Mouse (Mus musculus): Measurements from ENCODE around the gene Set.

Set gene

GRCm38 (mm10) chr2:30091521-30091920 lies 34.3 kb downstream of the Set start:
- DNase-seq (ENCODE audit: low read depth), result no peak

- peak; percentile 18 for DNase-seq (ENCODE audit: low read depth)
Measured at GRCm38 (mm10) chr2:30092280-30092918, 35.2 kb downstream of the Set start.

- DNase-seq (ENCODE audit: low read depth), result peak; percentile 99
Measured at GRCm38 (mm10) chr2:30093471-30094207, 36.5 kb downstream of the Set start, which contains the start of gene Zdhhc12. Zdhhc12 (minus strand) TSS chr2:30093648.

GRCm38 (mm10) chr2:30094208-30094588 lies 37.0 kb downstream of the Set start:
- no peak for DNase-seq (ENCODE audit: low read depth)

- DNase-seq (ENCODE audit: low read depth), result peak; percentile 78
Measured at GRCm38 (mm10) chr2:30095882-30096527, 38.8 kb downstream of the Set start.

- DNase-seq (ENCODE audit: low read depth), result no peak
Measured at GRCm38 (mm10) chr2:30100214-30100613, 43.0 kb downstream of the Set start.

GRCm38 (mm10) chr2:30106364-30106763 lies 49.2 kb downstream of the Set start:
- DNase-seq (ENCODE audit: low read depth), result peak; percentile 82

- DNase-seq (ENCODE audit: low read depth), result no peak
Measured at GRCm38 (mm10) chr2:30107646-30108045, 50.5 kb downstream of the Set start.

- no peak for DNase-seq (ENCODE audit: low read depth)
Measured at GRCm38 (mm10) chr2:30108260-30108659, 51.1 kb downstream of the Set start.

GRCm38 (mm10) chr2:30111500-30111899 lies 54.3 kb downstream of the Set start:
- DNase-seq (ENCODE audit: low read depth), result no peak

- DNase-seq (ENCODE audit: low read depth), result peak; percentile 22
Measured at GRCm38 (mm10) chr2:30112564-30112963, 55.4 kb downstream of the Set start.

- DNase-seq (ENCODE audit: low read depth), result peak; percentile 80
Measured at GRCm38 (mm10) chr2:30119641-30120051, 62.5 kb downstream of the Set start.

GRCm38 (mm10) chr2:30120269-30120668 lies 63.1 kb downstream of the Set start:
- no peak for DNase-seq (ENCODE audit: low read depth)

Measured in induced T-regulatory cell, adult 2 months (primary cell).